Mouse (Mus musculus) CD4-positive, CD25-positive, alpha-beta regulatory T cell, adult 2 months (primary cell): ENCODE data around the gene Mlf1.

Experiments
- DNase-seq: peaks from one replicate; pipeline ENCODE4 v3.0.0-alpha.2; 2012; ENCODE audit warnings: low read depth, low spot score

Gene Mlf1

DNA sequence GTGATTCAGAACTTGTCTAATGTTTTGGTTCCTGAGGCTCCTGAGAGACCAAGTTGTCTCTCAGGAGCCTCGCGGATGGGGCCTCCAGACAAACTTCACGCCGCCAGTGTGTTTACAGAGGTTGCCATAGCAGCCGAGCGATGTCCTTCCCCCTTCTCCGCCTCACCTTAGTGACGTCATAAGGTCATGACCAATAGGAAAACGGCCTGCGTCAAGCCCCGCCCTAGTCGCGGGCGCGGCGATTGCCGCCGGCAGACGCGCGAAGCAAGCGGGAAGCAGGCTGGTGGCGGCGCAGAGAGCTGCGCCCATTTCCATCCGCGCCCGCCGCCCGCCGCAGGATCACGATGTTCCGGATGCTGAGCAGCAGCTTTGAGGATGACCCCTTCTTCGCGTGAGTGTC is at the start of gene Mlf1:
Mlf1 (plus strand) TSS at position 226 of the 400 bp plus-strand sequence.
- peak; percentile 87 for DNase-seq

DNA sequence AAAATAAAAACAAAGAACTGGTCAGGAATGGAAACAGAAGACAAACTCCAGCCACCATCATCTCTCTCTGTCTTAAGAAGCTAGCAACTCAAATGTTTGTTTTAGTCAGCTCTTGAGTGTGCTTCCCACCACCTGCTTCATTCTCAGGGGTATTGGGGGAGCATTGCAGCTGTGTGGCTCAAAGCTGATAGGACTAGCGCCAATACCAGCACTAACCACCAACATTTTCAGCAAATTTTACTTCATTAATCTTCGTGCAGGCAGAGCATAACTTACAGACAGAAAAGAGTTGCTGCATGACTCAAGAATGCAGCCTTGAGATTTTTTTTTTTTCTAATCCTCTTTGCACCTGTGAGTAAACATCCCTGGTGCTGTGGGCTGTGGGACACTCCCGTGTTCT is 34.3 kb upstream of the Mlf1 start:
- no peak for DNase-seq

DNA sequence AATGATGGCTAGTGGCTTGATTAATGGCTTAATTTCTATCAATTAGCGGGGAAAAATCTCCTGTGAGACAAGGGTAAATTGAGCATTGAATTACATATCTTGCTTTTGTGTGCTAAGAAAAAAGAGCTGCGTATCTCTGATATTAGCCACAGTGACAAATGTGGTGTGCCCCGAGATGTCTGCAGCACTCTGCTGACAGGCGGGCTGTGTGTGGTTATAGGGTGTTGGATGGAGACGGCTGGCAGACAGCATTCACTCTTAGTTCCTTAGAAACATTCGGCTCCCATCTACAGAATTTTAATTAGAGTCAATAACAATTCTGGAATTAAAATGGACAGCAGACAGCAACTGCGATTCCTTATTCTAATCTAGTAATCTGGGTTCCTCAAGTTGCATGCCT is 33.0 kb upstream of the Mlf1 start:
- DNase-seq = no peak

GRCm38 (mm10) chr3:67343004-67343662 is 30.8 kb upstream of the Mlf1 start:
- no peak for DNase-seq

- peak; percentile 66 for DNase-seq
These were observed 29.3 kb upstream of the Mlf1 start for GRCm38 (mm10) chr3:67344599-67344998.

GRCm38 (mm10) chr3:67346674-67347073 is 27.2 kb upstream of the Mlf1 start:
- DNase-seq = no peak

DNA sequence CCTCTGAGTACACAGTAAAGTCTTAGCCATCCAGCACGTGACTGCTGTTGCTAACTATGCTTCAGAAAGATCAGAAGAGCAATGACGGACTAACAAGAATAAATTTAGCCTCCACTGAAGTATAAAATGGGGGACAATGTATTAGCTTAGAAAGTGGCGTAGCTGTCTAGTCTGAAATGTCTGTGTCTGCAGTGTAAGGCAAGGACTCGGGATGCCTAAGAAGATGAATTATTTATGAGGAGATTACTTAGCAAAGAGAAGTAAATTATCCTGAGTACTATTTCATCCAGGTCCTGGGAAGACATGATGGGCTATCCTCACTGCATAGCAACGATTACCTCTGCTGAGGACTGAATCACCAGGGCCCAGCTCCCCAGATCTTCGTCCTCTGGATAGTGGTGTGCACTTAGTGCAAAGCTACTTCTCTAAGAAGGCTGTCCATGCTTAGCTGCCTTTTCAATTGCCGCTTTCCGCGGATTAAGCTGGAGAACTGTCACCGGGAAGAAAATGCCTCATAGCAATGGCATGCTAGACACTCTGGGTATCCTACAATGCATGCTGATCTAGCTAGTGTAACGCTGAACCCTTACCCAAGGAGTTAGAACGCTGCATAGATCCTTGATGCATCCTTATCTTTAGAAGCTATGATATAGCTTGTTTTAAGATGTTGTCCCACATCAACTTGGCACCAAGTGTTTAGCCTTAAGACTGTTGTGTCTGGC is 22.3 kb upstream of the Mlf1 start:
- no peak for DNase-seq

- DNase-seq = peak; percentile 75
These were observed 21.7 kb upstream of the Mlf1 start for GRCm38 (mm10) chr3:67352128-67352762.

DNA sequence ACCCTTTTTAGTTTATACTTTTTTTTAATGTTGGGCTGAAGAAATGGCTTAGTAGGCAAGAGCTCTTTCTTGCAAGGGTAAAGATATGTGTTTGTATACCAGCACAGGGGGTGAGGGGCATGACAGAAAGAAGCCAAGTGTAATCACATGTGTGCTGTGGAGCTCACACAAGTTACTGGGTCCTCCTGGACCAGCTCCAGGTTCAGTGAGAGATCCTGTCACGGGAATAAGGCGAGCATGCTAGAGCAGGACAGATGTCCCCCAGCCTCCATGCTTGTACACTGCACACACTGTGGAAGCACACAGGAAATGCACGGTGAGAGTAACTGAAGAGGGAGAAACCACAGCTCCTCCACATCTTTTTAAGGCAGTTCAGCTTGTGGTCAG is 21.1 kb upstream of the Mlf1 start:
- DNase-seq = no peak

- DNase-seq = no peak
These were observed 15.5 kb upstream of the Mlf1 start for GRCm38 (mm10) chr3:67358376-67358775.

GRCm38 (mm10) chr3:67366087-67366892 is 7.6 kb upstream of the Mlf1 start:
- DNase-seq = no peak

DNA sequence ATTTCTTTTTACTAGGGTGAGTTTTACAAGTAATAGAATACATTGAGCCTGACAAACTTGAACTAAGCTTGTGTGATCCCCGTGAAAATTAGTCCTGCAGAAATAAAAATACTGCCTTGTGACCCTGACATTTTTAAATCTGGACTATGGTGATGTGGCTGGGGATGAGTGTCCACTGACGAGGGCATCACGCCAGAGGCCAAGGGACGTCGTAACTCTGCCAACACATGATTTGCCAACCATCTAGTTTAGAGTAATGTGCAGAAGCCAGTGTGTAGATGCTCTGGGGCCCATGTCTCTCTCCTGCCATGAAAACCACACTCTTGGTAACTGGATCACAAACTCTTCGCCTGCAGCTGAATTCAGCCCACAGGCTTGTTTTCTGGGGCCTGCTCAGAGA is 6.4 kb upstream of the Mlf1 start:
- no peak for DNase-seq

- DNase-seq = peak; percentile 23
These were observed 4.4 kb upstream of the Mlf1 start for GRCm38 (mm10) chr3:67369407-67370079.

DNA sequence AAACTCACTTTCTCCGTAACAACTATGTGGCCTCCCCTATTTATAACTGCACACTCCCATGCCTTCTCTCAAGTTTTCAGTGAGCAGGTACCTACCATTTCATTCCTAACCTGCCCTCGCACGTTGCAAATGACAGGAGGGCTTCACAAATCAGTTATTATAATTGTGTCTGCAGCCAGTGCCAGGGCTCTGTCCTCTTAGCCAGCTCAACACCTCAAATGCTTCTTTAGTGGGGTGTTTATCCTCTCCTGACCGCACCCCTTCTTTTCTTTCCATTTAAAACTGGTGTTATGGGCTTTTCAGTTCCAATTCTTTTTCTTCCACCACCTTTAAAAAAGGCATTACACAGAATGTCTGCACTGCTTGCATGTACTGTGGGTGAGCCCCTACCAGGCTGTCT is 1.7 kb upstream of the Mlf1 start:
- DNase-seq = no peak

GRCm38 (mm10) chr3:67372781-67373180 is 1.1 kb upstream of the Mlf1 start:
- DNase-seq = no peak

GRCm38 (mm10) chr3:67374360-67374778 is 472 bp downstream of the Mlf1 start:
- peak; percentile 6 for DNase-seq

DNA sequence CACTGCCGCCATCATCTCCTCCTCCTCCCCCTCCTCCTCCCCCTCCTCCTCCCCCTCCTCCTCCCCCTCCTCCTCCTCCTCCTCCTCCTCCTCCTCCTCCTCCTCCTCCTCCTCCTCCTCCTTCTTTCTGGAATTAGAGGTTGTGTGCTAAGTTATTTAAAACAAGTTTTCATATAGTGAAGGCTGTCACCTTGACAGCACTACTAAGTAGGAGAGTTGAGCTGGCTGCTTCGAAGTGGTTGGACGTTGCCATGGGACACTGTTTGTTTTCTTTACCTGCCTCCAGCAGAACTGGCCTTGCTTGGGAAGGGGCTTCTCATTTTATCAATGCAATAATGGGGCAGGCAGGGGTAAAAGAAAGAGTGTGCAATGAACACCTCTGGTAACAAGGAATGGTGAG is 1.2 kb downstream of the Mlf1 start, which contains the start of gene Gm17402:
Gm17402 (minus strand) TSS at position 101 of the 400 bp plus-strand sequence.
- DNase-seq = no peak

- no peak for DNase-seq
These were observed 4.3 kb downstream of the Mlf1 start for GRCm38 (mm10) chr3:67378215-67378614.

DNA sequence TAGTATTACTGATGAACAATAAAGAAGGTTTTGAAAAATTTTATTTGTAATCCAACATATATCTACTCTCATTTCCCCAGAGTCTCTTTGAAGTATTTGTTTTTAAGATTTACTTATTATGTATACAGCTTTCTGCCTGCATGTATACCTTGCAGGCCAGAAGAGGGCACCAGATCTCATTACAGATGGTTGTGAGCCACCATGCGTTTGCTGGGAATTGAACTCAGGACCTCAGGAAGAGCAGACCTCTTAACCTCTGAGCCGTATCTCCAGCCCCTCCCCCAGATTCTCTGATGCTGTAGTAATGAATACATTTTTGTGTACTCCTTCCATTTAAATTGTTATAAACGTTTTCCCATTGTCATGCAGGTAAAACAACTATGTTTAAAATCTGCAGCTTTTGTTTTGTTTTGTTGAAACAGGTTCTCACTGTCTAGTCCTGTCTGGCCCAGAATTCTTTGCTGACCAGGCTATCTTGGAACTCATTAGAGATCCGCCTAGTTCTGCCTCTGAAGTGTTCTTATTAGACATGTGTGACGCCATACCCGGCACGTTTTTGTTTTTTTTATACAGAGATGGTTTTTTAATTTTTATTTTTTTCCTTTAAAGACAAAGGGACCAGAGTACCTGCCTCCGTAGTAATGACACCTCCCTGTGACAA is 55.6 kb downstream of the Mlf1 start:
- DNase-seq = peak; percentile 11

GRCm38 (mm10) chr3:67429999-67430380 is 56.1 kb downstream of the Mlf1 start, which contains the start of gene Gfm1:
Gfm1 (plus strand) TSS chr3:67430096.
- DNase-seq = peak; percentile 92

GRCm38 (mm10) chr3:67434011-67434410 is 60.1 kb downstream of the Mlf1 start:
- DNase-seq = no peak
